Mouse (Mus musculus): ENCODE data around the gene Fkbp3. TPM values are rescaled to one million over a fixed set of nuclear protein-coding genes. Genes with fewer than 3 reads are reported as not detected.
"Not testable (repeated sequence)": the region's sequence is repeated elsewhere in the genome, so short reads cannot be mapped to it uniquely, and the experiment has no call there.

The Fkbp3 gene
- 718 and 827 TPM in 2 replicates for polyA plus RNA-seq (2016; fragmentation: Nextera tagmentation; extraction: Ambion mirVana)

DNA sequence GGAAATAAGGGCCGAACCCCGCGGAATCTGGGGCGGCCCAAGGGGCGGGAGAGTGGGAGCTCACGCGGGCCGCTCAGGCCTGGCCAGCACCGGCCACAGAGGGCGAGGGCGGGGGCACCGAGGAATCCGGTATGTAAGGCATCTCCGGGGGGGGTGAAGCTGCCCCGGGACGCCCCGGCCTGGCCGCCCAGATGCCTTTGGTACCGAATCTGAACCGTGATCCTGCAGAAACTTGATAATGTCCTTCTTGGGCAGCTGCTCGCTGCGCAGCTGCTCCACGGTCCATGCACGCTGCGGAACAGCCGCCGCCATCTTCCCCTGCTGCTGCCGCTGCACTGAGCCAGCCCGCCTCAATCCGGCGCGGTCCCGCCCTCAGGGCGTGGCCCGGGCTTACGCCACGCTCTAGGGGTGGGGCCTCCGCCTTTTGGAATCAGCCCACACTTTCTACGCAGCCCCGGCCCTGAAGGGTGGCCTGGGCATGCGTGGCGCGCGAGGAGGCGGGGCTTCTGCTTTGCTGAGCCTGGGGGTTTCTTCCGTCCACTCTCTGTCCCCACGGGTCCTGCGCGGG, at the start of gene Fkbp3:
TSS of gene Fkbp3 (minus strand) at position 397 of the 568 bp plus-strand sequence.
- Histone ChIP-seq H3K36me3 (peaks cover 34% of the 10 kb centered on the region), H3K4me3 (peak within 1 kb of the TSS; percentile 95), H3K27me3 (ENCODE audit: low read depth, poor library complexity, severe bottlenecking) (no peaks in the 10 kb centered on the region), H3K9me3 (replicated peaks) (no peaks in the 10 kb centered on the region), H3K27ac (replicated peaks) (peak within 1 kb of the TSS; percentile 99), H3K4me1 (peaks cover 44% of the 10 kb centered on the region)
- WGBS: under 1% methylated on average over 49 of the region's 49 CpGs
- peak; percentile 96 for DNase-seq (ENCODE audit: low spot score)

DNA sequence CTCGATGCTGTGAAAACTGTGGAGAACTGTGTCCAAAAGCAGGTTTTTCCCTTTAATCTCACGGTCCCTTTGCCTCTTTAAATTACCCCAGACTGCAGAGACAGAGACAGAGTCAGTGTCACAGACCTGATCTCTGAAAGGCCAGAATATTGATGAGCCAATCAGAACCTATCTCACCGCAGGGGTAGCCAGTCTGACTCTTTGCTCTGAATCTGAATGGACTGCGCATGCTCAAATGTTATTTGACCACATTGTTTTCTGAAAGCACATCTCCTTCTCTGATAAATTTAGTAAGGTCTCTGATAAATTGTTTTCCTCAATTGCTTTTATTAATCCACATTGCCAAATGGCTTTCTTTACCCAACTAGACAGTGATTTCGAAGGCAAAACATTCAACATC, 45.6 kb upstream of the Fkbp3 start:
- Histone ChIP-seq H3K36me3 (peaks cover 99% of the 10 kb centered on the region), H3K4me3 (no peak overlapping the region), H3K27ac (replicated peaks) (no peak overlapping the region), H3K9me3 (replicated peaks) (no peaks in the 10 kb centered on the region), H3K27me3 (ENCODE audit: low read depth, poor library complexity, severe bottlenecking) (no peaks in the 10 kb centered on the region), H3K4me1 (no peaks in the 10 kb centered on the region)
- WGBS: 89% methylated on average over 5 of the region's 5 CpGs
- DNase-seq (ENCODE audit: low spot score): no peak

DNA sequence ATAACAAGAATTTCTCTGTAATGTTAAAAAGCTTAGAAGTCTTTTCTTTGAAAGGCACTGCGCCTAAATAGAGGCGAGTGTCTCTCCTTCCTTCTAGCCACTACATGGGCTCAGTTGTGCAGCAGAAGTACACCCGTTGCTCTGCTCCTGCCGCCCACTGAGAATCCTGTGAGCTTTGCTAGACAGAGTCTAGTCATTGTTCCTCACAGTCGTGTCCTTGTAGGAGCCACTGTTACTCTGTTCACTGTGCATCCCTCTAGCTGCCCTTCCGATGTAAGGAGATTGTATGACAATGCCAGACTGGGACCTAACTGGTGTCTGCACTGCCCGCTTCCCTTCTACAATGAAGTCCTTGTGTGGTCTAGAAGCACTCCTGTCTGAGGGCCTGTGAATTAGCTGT, 45.2 kb upstream of the Fkbp3 start:
- H3K4me3 ChIP-seq: no peak overlapping the region
- 93% methylated on average over 7 of the region's 7 CpGs for WGBS
- H3K9me3 ChIP-seq (replicated peaks): no peaks in the 10 kb centered on the region
- H3K36me3 ChIP-seq: peaks cover 99% of the 10 kb centered on the region
- no peak overlapping the region for H3K27ac ChIP-seq (replicated peaks)
- no peak for DNase-seq (ENCODE audit: low spot score)
- H3K4me1 ChIP-seq: no peaks in the 10 kb centered on the region
- no peaks in the 10 kb centered on the region for H3K27me3 ChIP-seq (ENCODE audit: low read depth, poor library complexity, severe bottlenecking)

DNA sequence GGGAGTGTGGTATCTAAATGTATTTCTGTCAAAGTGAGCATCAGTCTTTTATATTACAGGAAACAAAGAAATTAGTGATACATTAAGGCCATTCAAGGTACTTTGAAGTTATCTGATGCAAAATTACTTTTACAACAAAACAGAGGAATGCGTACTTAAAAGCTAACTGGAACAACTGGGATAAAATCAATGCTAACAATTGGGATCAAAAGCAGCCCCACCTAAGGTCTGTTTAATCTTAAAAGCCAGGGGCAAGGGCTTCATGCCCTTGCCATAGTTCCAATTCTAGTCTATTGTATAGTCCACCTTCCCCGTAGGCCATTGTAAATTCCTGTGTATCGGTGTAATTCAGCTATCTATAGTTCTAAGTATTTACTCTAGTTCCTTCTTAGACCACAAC, 41.2 kb upstream of the Fkbp3 start:
- DNase-seq (ENCODE audit: low spot score); H3K27ac ChIP-seq (replicated peaks); H3K4me1 ChIP-seq; H3K27me3 ChIP-seq (ENCODE audit: low read depth, poor library complexity, severe bottlenecking); H3K4me3 ChIP-seq; H3K9me3 ChIP-seq (replicated peaks): not testable (repeated sequence)
- WGBS: 91% methylated on average over 3 of the region's 3 CpGs
- peaks cover 99% of the 10 kb centered on the region for H3K36me3 ChIP-seq

GRCm38 (mm10) chr12:65113925-65114324, 40.1 kb upstream of the Fkbp3 start:
- WGBS: 87% methylated on average over 4 of the region's 4 CpGs
- Histone ChIP-seq H3K9me3 (replicated peaks) (no peaks in the 10 kb centered on the region), H3K4me3 (no peak overlapping the region), H3K4me1 (no peaks in the 10 kb centered on the region), H3K27ac (replicated peaks) (no peak overlapping the region), H3K27me3 (ENCODE audit: low read depth, poor library complexity, severe bottlenecking) (no peaks in the 10 kb centered on the region), H3K36me3 (peaks cover 99% of the 10 kb centered on the region)
- no peak for DNase-seq (ENCODE audit: low spot score)

DNA sequence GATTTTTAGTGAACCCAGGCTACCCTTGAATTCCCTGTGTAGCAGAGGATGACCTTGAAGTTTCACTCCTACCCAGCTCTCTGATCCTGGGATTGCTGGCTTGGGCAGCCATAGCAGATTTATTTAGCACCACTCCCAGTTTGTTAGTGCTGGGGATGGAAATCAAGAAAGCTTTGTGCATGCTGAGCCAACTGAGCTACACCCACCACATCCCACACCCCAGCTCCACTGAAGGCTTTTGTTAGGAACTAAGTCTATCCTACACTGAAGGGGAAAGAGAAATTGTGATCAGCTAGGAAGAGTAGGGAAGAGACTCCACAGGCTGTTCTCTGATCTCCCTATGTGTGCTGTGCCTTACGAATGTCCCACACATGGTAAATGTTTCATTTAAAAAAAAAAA, 39.0 kb upstream of the Fkbp3 start:
- no peak for DNase-seq (ENCODE audit: low spot score)
- Histone ChIP-seq H3K9me3 (replicated peaks) (no peaks in the 10 kb centered on the region), H3K27ac (replicated peaks) (no peak overlapping the region), H3K27me3 (ENCODE audit: low read depth, poor library complexity, severe bottlenecking) (no peaks in the 10 kb centered on the region), H3K4me1 (no peaks in the 10 kb centered on the region), H3K36me3 (peaks cover 98% of the 10 kb centered on the region), H3K4me3 (no peak overlapping the region)
- 96% methylated on average over 1 of the region's 1 CpGs for WGBS

DNA sequence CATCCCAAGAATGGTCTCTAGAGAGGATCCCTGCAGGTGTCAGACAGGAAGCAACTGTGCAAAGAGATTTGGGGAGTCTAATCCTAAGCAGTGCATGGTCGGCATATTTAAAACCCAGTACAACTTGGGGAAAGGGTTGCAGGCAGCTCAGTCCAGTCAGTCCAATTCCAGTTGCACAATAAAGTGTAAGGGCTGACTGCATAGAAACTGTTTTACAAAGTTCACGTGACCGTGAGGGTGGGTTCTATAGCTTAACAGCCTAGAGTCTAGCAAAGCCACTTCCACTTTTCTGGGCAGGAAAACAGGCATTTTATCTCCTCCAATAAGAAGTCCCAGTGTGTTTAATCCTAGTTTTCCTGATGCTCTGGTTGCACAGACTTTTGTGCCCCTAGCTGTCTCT, 37.7 kb upstream of the Fkbp3 start:
- WGBS: 89% methylated on average over 3 of the region's 3 CpGs
- no peak overlapping the region for H3K4me3 ChIP-seq
- no peak for DNase-seq (ENCODE audit: low spot score)
- no peak overlapping the region for H3K27ac ChIP-seq (replicated peaks)
- no peaks in the 10 kb centered on the region for H3K27me3 ChIP-seq (ENCODE audit: low read depth, poor library complexity, severe bottlenecking)
- peaks cover 98% of the 10 kb centered on the region for H3K36me3 ChIP-seq
- no peaks in the 10 kb centered on the region for H3K4me1 ChIP-seq
- no peaks in the 10 kb centered on the region for H3K9me3 ChIP-seq (replicated peaks)

DNA sequence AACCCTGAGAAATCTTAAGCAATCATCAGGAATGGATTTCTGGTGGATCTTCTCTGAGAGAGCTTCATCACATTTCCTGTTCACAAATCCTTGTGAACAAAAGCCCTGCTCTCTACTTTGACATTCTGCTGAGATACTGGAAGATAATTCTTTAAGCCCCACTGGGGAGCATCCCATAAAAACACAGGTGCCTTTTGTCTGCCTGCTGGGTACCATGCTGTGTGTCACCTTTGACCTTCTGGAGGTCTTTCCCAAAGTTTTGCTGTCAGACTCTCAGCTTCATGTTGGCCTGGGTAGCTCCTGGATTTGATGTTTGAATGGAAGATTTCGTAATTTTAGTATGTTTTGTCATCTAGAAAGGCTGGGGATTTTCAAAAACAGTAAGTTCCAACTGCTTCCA, 34.9 kb upstream of the Fkbp3 start:
- peaks cover 98% of the 10 kb centered on the region for H3K36me3 ChIP-seq
- no peak overlapping the region for H3K4me3 ChIP-seq

GRCm38 (mm10) chr12:65076906-65077305, 3.1 kb upstream of the Fkbp3 start:
- Histone ChIP-seq H3K36me3 (peaks cover 37% of the 10 kb centered on the region), H3K27ac (replicated peaks) (no peak overlapping the region), H3K9me3 (replicated peaks) (no peaks in the 10 kb centered on the region), H3K27me3 (ENCODE audit: low read depth, poor library complexity, severe bottlenecking) (no peaks in the 10 kb centered on the region), H3K4me1 (peaks cover 41% of the 10 kb centered on the region), H3K4me3 (peak overlapping the region; percentile 95)
- DNase-seq (ENCODE audit: low spot score): no peak
- WGBS: 85% methylated on average over 9 of the region's 9 CpGs

More for the DNA sequence above, 34.9 kb upstream of the Fkbp3 start:
- Histone ChIP-seq H3K4me1 (no peaks in the 10 kb centered on the region), H3K9me3 (replicated peaks) (no peaks in the 10 kb centered on the region), H3K27me3 (ENCODE audit: low read depth, poor library complexity, severe bottlenecking) (no peaks in the 10 kb centered on the region), H3K27ac (replicated peaks) (no peak overlapping the region)
- WGBS: 80% methylated on average over 1 of the region's 1 CpGs
- DNase-seq (ENCODE audit: low spot score): no peak

DNA sequence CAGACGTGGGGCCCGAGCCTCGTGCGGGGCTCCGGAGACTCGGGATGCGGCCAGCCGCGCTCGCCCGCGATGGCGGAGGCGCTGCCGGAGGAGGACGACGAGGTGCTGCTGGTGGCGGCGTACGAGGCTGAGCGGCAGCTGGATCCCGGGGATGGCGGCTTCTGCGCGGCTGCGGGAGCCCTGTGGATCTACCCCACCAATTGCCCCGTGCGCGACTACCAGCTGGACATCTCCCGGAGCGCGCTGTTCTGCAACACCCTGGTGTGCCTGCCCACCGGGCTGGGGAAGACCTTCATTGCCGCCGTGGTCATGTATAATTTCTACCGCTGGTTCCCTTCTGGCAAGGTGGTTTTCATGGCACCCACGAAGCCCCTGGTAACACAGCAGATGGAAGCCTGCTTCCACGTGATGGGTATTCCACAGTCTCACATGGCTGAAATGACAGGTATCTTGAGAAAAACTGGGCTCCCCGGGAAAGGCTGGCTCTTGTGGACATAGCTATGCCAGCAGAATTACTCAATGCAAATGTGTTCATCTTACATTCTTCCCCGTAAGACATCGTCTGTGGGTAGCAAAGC, 2.0 kb upstream of the Fkbp3 start:
- peak overlapping the region; percentile 99 for H3K27ac ChIP-seq (replicated peaks)
- WGBS: under 1% methylated on average over 41 of the region's 41 CpGs
- no peak for DNase-seq (ENCODE audit: low spot score)
- peaks cover 44% of the 10 kb centered on the region for H3K4me1 ChIP-seq
- H3K36me3 ChIP-seq: peaks cover 34% of the 10 kb centered on the region
- no peaks in the 10 kb centered on the region for H3K9me3 ChIP-seq (replicated peaks)
- H3K4me3 ChIP-seq: peak overlapping the region; percentile 95
- no peaks in the 10 kb centered on the region for H3K27me3 ChIP-seq (ENCODE audit: low read depth, poor library complexity, severe bottlenecking)

GRCm38 (mm10) chr12:65075085-65075732, 1.4 kb upstream of the Fkbp3 start, which contains the start of gene Fancm:
TSS of gene Fancm (plus strand) at chr12:65075603.
- H3K4me1 ChIP-seq: peaks cover 44% of the 10 kb centered on the region
- H3K9me3 ChIP-seq (replicated peaks): no peaks in the 10 kb centered on the region
- H3K27me3 ChIP-seq (ENCODE audit: low read depth, poor library complexity, severe bottlenecking): no peaks in the 10 kb centered on the region
- 3% methylated on average over 39 of the region's 39 CpGs for WGBS
- peak within 1 kb of the TSS; percentile 99 for H3K27ac ChIP-seq (replicated peaks)
- peak; percentile 89 for DNase-seq (ENCODE audit: low spot score)
- H3K4me3 ChIP-seq: peak within 1 kb of the TSS; percentile 95
- H3K36me3 ChIP-seq: peaks cover 32% of the 10 kb centered on the region

DNA sequence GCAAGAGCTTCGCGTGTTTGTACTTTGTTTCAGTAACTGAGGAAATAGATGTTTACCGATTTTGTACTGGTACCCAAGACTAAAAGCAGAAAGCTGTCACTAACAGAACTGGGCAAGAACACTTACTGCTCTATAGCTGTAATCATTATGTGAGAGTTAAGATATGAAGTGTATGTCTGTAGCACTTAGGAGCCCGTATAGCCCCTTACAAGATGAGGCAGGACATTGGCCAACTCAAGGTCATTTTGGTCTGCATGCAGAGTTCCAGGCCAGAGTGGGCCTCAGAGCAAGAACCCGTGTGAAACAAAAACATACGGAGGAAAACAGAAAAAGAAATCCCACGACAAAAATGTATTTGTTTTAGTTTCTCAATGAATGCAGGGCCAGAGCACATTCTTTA, 844 bp upstream of the Fkbp3 start:
- WGBS: 51% methylated on average over 7 of the region's 7 CpGs
- no peaks in the 10 kb centered on the region for H3K27me3 ChIP-seq (ENCODE audit: low read depth, poor library complexity, severe bottlenecking)
- peaks cover 32% of the 10 kb centered on the region for H3K36me3 ChIP-seq
- H3K4me1 ChIP-seq: peaks cover 44% of the 10 kb centered on the region
- H3K9me3 ChIP-seq (replicated peaks): no peaks in the 10 kb centered on the region
- peak overlapping the region; percentile 99 for H3K27ac ChIP-seq (replicated peaks)
- peak overlapping the region; percentile 95 for H3K4me3 ChIP-seq
- no peak for DNase-seq (ENCODE audit: low spot score)

GRCm38 (mm10) chr12:65072911-65073610, 746 bp downstream of the Fkbp3 start:
- 6% methylated on average over 21 of the region's 21 CpGs for WGBS
- peak overlapping the region; percentile 99 for H3K27ac ChIP-seq (replicated peaks)
- H3K4me1 ChIP-seq: peaks cover 44% of the 10 kb centered on the region
- no peaks in the 10 kb centered on the region for H3K9me3 ChIP-seq (replicated peaks)
- DNase-seq (ENCODE audit: low spot score): no peak
- H3K4me3 ChIP-seq: peak overlapping the region; percentile 95
- peaks cover 35% of the 10 kb centered on the region for H3K36me3 ChIP-seq
- H3K27me3 ChIP-seq (ENCODE audit: low read depth, poor library complexity, severe bottlenecking): no peaks in the 10 kb centered on the region

Measured in midbrain, embryonic 10.5 days (tissue).